Mouse (Mus musculus) MEL (cell line): ENCODE measurements around the gene Lad1. TPM values are rescaled to one million over a fixed set of nuclear protein-coding genes. Genes with fewer than 3 reads are reported as not detected.

ENCODE experiments used
- DNase-seq: peaks from one replicate; pipeline ENCODE4 v3.0.0; 2011; ENCODE audit warnings: low read depth, low spot score
- H3K27ac ChIP-seq: 2 replicates; pipeline ENCODE4 v1.5.1; 2012; ENCODE audit warnings: low read depth, mild to moderate bottlenecking, control low read depth, low read length, moderate library complexity; ENCODE audit not compliant: control insufficient read depth
- H3K27me3 ChIP-seq, 2 experiments: fragments of 150-350 bp in 1 of 2; sonication (generic) in 1 of 2; 2 replicates each; pipeline ENCODE4 v1.6.1; 2012; ENCODE audit warnings: low read length in 2 of 2, mild to moderate bottlenecking in 2 of 2, improper control_type of control experiment in 1 of 2, moderate library complexity in 1 of 2; ENCODE audit not compliant: insufficient read depth in 2 of 2, control insufficient read depth in 1 of 2
- H3K36me3 ChIP-seq, 2 experiments: 2 replicates each; pipeline ENCODE4 v1.6.1; 2012 to 2014; ENCODE audit warnings: low read length in 2 of 2, improper control_type of control experiment in 1 of 2, inconsistent platforms in 1 of 2, mild to moderate bottlenecking in 1 of 2; ENCODE audit not compliant: insufficient read depth in 2 of 2, control insufficient read depth in 1 of 2
- H3K4me1 ChIP-seq, 2 experiments: fragments of 150-350 bp in 1 of 2; sonication (generic) in 1 of 2; 2 replicates each; pipeline ENCODE4 v1.6.1; 2012; ENCODE audit warnings: low read length in 2 of 2, improper control_type of control experiment in 1 of 2, mild to moderate bottlenecking in 1 of 2; ENCODE audit not compliant: insufficient read depth in 2 of 2, control insufficient read depth in 1 of 2
- H3K4me3 ChIP-seq, 2 experiments: fragments of 150-350 bp in 1 of 2; sonication (generic) in 1 of 2; 2 replicates each; pipeline ENCODE4 v1.5.1; 2012; ENCODE audit warnings: low read depth in 2 of 2, low read length in 2 of 2, mild to moderate bottlenecking in 2 of 2, moderate library complexity in 2 of 2, control low read depth in 1 of 2, improper control_type of control experiment in 1 of 2; ENCODE audit not compliant: control insufficient read depth in 1 of 2, insufficient read depth in 1 of 2
- H3K79me2 ChIP-seq: 2 replicates; pipeline ENCODE4 v1.6.1; 2012; ENCODE audit warnings: mild to moderate bottlenecking, low read length, moderate library complexity; ENCODE audit not compliant: control insufficient read depth, poor library complexity, insufficient read depth
- H3K9ac ChIP-seq: 2 replicates; pipeline ENCODE4 v1.6.1; 2012; ENCODE audit warnings: low read depth, mild to moderate bottlenecking, control low read depth, low read length, moderate library complexity; ENCODE audit not compliant: control insufficient read depth, poor library complexity, severe bottlenecking
- H3K9me3 ChIP-seq: fragments of 150-350 bp; sonication (generic); replicated peaks from 2 replicates; pipeline ENCODE4 v1.6.1; 2012; ENCODE audit warnings: mild to moderate bottlenecking, low read length, improper control_type of control experiment, moderate library complexity; ENCODE audit not compliant: insufficient read depth
- BHLHE40 ChIP-seq: IDR thresholded peaks from 2 replicates; pipeline ENCODE4 v1.6.1; 2012; ENCODE audit warnings: low read depth, mild to moderate bottlenecking, inconsistent platforms, low read length, improper control_type of control experiment, borderline replicate concordance
- CTCF ChIP-seq, 3 experiments: IDR thresholded peaks in 2 of 3; conservative IDR thresholded peaks in 1 of 3; 2 replicates each; pipeline ENCODE4 v1.5.1; 2011 to 2012; ENCODE audit warnings: low read length in 3 of 3, low read depth in 2 of 3, mild to moderate bottlenecking in 2 of 3, improper control_type of control experiment in 1 of 3, inconsistent platforms in 1 of 3, mixed read lengths in 1 of 3, moderate library complexity in 1 of 3; ENCODE audit not compliant: control insufficient read depth in 1 of 3, insufficient read depth in 1 of 3, poor library complexity in 1 of 3, severe bottlenecking in 1 of 3
- ELF1 ChIP-seq: IDR thresholded peaks from 2 replicates; pipeline ENCODE4 v1.6.1; 2014; ENCODE audit warnings: low read depth, mild to moderate bottlenecking, inconsistent platforms, low read length, improper control_type of control experiment, moderate library complexity
- GABPA ChIP-seq: IDR thresholded peaks from 2 replicates; pipeline ENCODE4 v1.6.1; 2012; ENCODE audit warnings: low read depth, mild to moderate bottlenecking, inconsistent platforms, low read length, improper control_type of control experiment, moderate library complexity
- JUND ChIP-seq: IDR thresholded peaks from 2 replicates; pipeline ENCODE4 v1.6.1; 2011; ENCODE audit warnings: low read depth, mild to moderate bottlenecking, improper control_type of control experiment, low read length
- KAT2A ChIP-seq: conservative IDR thresholded peaks from 2 replicates; pipeline ENCODE4 v1.6.1; 2012; ENCODE audit warnings: low read depth, low read length, improper control_type of control experiment, inconsistent platforms
- MAX ChIP-seq: IDR thresholded peaks from 2 replicates; pipeline ENCODE4 v1.6.1; 2011; ENCODE audit warnings: low read length, improper control_type of control experiment
- MEF2A ChIP-seq: IDR thresholded peaks from 2 replicates; pipeline ENCODE4 v1.6.1; 2014; ENCODE audit warnings: low read depth, mild to moderate bottlenecking, inconsistent platforms, low read length, improper control_type of control experiment; ENCODE audit not compliant: poor library complexity, insufficient replicate concordance, severe bottlenecking; ENCODE audit errors: extremely low read depth
- NELFE ChIP-seq: IDR thresholded peaks from 2 replicates; pipeline ENCODE4 v1.6.1; 2011; ENCODE audit warnings: low read depth, low read length, improper control_type of control experiment
- NRF1 ChIP-seq: IDR thresholded peaks from 2 replicates; pipeline ENCODE4 v1.6.1; 2014; ENCODE audit warnings: low read depth, mild to moderate bottlenecking, inconsistent platforms, low read length, improper control_type of control experiment, moderate library complexity; ENCODE audit not compliant: poor library complexity, insufficient read depth, severe bottlenecking
- RAD21 ChIP-seq: IDR thresholded peaks from 2 replicates; pipeline ENCODE4 v1.6.1; 2011; ENCODE audit warnings: mild to moderate bottlenecking, low read depth, low read length, improper control_type of control experiment
- SMC3 ChIP-seq: IDR thresholded peaks from 2 replicates; pipeline ENCODE4 v1.6.1; 2011; ENCODE audit warnings: low read depth, low read length, improper control_type of control experiment
- TAL1 ChIP-seq: IDR thresholded peaks from 2 replicates; pipeline ENCODE4 v1.6.1; 2012; ENCODE audit warnings: mild to moderate bottlenecking, inconsistent platforms, low read length, moderate library complexity, mixed read lengths
- TBP ChIP-seq: IDR thresholded peaks from 2 replicates; pipeline ENCODE4 v1.8.0; 2011; ENCODE audit warnings: low read depth, low read length, improper control_type of control experiment
- UBTF ChIP-seq: IDR thresholded peaks from 2 replicates; pipeline ENCODE4 v1.6.1; 2012; ENCODE audit warnings: low read depth, mild to moderate bottlenecking, inconsistent platforms, low read length, improper control_type of control experiment, moderate library complexity, borderline replicate concordance; ENCODE audit not compliant: insufficient read depth
- USF1 ChIP-seq: IDR thresholded peaks from 2 replicates; pipeline ENCODE4 v1.6.1; 2014; ENCODE audit warnings: low read depth, mild to moderate bottlenecking, inconsistent platforms, low read length, improper control_type of control experiment, moderate library complexity
- ZKSCAN1 ChIP-seq: IDR thresholded peaks from 2 replicates; pipeline ENCODE4 v1.6.1; 2012; ENCODE audit warnings: low read depth, mild to moderate bottlenecking, inconsistent platforms, low read length, improper control_type of control experiment, moderate library complexity
- polyA plus RNA-seq, 2 experiments: library from polyadenylated mRNA; stranded (reverse) in 1 of 2; unstranded in 1 of 2; fragments of >175 nt in 1 of 2; fragments of >200 nt in 1 of 2; gene quantifications; 2 replicates each; pipeline versions ENCODE4 v1.2.1 to v1.2.4; 2012; ENCODE audit warnings: low replicate concordance in 2 of 2, low read depth in 1 of 2; ENCODE audit not compliant: insufficient read length in 2 of 2, insufficient read depth in 1 of 2, missing spikeins in 1 of 2
- total RNA-seq: library from RNA; depleted of rRNA; stranded (reverse); fragments of 300-350 nt; gene quantifications from 2 replicates; pipeline ENCODE4 v1.2.3, GENCODE M21; 2012

Gene Lad1
- total and polyA plus RNA-seq, 3 experiments, result not detected

GRCm38 (mm10) chr1:135821780-135822179 is 3.4 kb downstream of the Lad1 start (continued):
- TF ChIP-seq TBP (no peak), NRF1 (no peak), UBTF (no peak)

GRCm38 (mm10) chr1:135828918-135829317 is 10.5 kb downstream of the Lad1 start:
- peak; percentile 71 for DNase-seq
- peaks cover 8 to 15% of the 10 kb centered on the region in 2 experiments for H3K27me3 ChIP-seq

GRCm38 (mm10) chr1:135834206-135834859 is 15.9 kb downstream of the Lad1 start:
- H3K9ac ChIP-seq, result no peak overlapping the region
- no peaks in the 10 kb centered on the region for H3K9me3 ChIP-seq
- no peaks in the 10 kb centered on the region for H3K79me2 ChIP-seq
- H3K27ac ChIP-seq, result no peak overlapping the region
- H3K4me3 ChIP-seq, result no peak overlapping the region
- no peaks in the 10 kb centered on the region for H3K36me3 ChIP-seq
- H3K27me3 ChIP-seq, result peaks cover 0 to 4% of the 10 kb centered on the region in 2 experiments; a peak in 3 of 4 replicates
- TF ChIP-seq TBP (no peak), ELF1 (no peak), GABPA (no peak), USF1 (no peak), ZKSCAN1 (no peak), KAT2A (no peak), TAL1 (no peak), MEF2A (no peak), MAX (no peak), CTCF (IDR thresholded peaks at IDR 0.05 in 2 of 3, conservative IDR thresholded peaks at IDR 0.05 in 1 of 3; ENCODE audit: control insufficient read depth in 1 of 3, insufficient read depth in 1 of 3, low read depth in 2 of 3, low read length in 3 of 3, poor library complexity in 1 of 3, severe bottlenecking in 1 of 3) (no peak), BHLHE40 (no peak)
- DNase-seq, result no peak
- H3K4me1 ChIP-seq, result no peaks in the 10 kb centered on the region

More at GRCm38 (mm10) chr1:135828918-135829317, 10.5 kb downstream of the Lad1 start:
- Histone ChIP-seq H3K36me3 (no peaks in the 10 kb centered on the region), H3K4me3 (no peak overlapping the region), H3K9me3 (no peaks in the 10 kb centered on the region), H3K79me2 (no peaks in the 10 kb centered on the region), H3K9ac (no peak overlapping the region), H3K4me1 (no peaks in the 10 kb centered on the region), H3K27ac (no peak overlapping the region)
- TF ChIP-seq NELFE, result no peak
- no peak for TF ChIP-seq JUND
- no peak for TF ChIP-seq ELF1
- peak; percentile 55 for TF ChIP-seq RAD21
- TF ChIP-seq TAL1, result no peak
- no peak for TF ChIP-seq USF1
- TF ChIP-seq CTCF (IDR thresholded peaks at IDR 0.05 in 2 of 3, conservative IDR thresholded peaks at IDR 0.05 in 1 of 3; ENCODE audit: control insufficient read depth in 1 of 3, insufficient read depth in 1 of 3, low read depth in 2 of 3, low read length in 3 of 3, poor library complexity in 1 of 3, severe bottlenecking in 1 of 3), result peak; percentile 46 to 73 (median 56); a peak in 5 of 6 replicates
- peak; percentile 52 for TF ChIP-seq SMC3
